Mouse (Mus musculus): ENCODE data around the gene Parvb.

The Parvb gene

DNA sequence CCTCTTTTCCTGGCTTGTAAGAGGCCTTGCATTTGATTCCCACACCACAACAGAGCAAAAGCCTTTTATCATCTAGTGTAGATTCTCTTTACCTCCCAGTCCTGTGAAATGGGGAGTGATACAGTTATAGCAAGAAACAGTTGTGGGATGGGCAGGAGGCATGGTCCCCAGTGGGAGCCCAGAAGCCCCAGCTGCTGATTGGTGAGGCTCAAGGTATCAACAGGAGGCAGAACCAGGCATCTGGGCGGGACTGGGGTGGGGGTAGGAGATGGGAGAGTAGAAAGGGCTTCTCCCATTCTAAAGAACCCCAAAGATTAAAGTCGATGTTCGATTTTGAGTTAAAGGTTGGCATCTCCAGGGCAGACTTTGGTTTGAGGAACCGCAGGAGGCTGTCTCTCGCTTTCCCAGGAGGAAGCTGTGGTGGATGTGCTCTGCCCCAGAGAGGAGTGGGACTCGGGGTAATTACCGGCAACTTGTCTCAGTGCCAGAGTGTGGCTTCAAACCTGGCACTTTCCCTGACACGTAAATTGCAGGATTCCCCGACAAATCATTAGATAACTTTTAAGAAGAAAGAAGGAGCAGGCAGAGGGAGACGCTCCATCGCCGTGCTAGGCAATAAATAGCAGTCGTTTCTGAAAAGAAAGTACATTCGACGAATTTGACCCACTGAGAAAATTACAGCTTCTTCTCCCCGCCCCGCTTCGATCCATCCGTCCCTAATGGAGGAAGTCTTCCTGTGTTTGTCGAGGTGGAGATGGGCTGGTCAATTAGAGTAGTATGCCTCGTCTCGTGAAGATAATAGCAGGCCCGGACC, 13.7 kb upstream of the Parvb start:
- DNase-seq: no peak

DNA sequence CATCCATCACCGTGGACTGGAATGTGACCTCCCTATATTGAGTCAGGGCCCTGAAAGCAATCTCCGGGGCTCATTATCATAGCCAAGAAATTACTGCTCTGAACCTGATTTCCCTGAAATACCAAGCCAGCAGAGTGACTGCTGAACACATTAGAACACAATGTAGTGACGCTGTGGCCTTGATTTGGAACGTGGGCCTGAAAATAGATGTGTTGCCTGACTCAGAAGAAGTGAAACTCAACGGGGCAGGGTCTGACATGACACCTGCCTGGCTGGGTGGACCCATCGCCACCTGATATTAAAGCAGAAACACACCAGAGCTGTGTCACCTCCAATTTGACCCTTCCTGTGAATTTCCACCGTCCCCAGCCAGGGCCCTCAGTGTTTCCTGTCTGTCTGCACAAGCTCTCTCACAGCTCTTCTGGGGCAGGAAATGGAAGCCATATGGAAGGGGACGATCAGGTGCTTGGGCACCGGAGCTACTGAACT, 13.0 kb upstream of the Parvb start:
- no peak for DNase-seq

DNA sequence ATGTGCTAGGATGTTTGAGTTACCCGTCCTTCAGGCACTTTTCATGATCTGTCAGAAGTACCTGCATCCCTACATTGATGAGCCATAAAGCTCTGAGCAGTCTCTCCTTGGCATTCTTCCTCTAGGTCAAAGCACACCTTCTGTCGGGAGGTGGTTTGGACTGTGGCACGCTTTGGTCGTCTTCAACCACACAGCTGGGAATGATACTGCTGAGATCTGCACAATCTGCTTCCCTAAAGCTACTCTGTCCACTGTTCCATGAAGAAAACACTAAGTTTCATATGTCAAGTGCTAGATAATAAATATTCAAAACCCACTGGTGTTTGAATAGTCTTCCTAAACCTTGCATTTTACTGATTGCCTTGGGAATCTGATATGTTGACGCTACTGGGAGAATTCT, 10.3 kb upstream of the Parvb start:
- no peak for DNase-seq

- no peak for DNase-seq
These were observed 8.4 kb upstream of the Parvb start for GRCm38 (mm10) chr15:84223423-84223822.

GRCm38 (mm10) chr15:84224779-84225178, 7.1 kb upstream of the Parvb start:
- no peak for DNase-seq

DNA sequence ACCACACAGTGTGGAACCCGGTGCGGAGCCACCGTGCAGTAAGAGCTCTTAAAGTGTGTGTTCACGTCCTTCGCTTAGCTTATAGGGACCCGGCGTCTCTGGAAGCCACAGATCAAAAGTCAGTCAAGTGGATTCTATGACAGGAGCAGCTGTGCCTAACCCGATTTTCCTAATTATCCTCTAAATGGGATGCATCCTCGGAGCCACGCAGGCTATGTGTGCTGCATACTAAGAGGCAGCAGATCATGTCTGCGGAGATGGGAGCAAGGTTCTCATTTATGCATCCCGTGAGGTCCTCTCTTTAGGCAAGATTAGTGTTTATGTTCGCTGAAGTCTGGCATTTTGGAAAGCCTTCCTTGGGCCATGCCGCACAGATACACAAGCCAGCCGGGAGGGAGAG, 4.9 kb upstream of the Parvb start:
- DNase-seq: no peak

DNA sequence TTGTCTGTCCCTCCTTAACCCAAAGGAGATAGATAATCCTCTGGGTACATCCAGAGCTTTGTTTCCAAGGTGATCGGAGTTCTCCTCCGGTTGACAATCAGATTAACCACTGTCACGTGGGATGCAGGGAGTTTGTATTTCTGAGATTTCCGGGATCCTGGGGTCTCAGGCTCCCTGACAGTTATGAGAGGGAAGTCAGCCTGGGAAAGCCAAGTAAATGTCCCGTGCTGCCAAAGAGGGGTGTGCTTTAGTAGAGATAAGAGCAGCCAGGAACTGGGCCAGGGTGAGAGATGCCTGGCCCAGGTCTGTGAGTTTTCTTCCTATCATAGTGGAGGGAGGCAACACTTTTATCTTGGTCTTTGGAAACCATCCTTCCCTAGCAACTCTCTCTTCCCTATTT, 1.2 kb upstream of the Parvb start:
- DNase-seq: no peak

GRCm38 (mm10) chr15:84231113-84231712, 630 bp upstream of the Parvb start:
- DNase-seq: peak; percentile 38 to 46

- no peak for DNase-seq
These were observed 766 bp downstream of the Parvb start for GRCm38 (mm10) chr15:84232609-84233008.

- DNase-seq: no peak
These were observed 3.1 kb downstream of the Parvb start for GRCm38 (mm10) chr15:84234794-84235581.

DNA sequence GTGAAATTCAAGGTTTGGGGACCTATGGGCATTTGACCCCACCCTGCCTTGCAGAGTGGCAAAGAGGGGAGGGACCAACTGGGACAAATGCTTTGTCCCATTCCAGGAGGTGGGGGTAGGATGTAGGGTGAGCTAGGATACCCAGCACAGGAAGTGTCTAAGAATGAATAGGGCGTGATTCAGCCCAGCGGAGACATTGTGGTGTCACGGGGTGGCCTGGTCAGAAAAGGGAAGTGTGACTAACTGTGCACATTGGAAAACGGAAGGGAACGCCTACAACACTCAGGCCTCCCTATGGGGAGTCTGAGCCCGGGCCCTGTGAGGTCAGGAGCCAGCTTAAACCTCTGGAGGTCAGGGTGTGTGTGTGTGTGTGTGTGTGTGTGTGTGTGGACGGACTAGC, 3.8 kb downstream of the Parvb start:
- no peak for DNase-seq

DNA sequence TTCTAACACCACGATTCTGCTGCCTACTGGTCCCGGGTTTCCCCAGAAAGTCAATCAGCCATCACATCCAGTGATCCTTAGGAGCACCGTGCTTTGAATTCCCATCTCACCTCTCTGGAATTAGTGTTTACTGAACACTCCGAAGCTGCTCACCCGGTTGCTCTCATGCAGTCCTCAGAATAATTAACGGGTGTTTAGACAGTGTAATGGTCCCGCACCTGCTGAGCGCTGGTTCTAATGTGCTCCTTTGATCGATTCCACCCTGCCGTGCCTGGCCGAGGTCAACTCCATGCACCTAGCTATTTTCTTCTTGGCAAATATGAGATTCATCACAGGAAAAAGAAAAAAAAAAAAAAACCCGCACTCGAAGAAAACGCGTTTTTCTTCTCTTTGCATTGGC, 6.7 kb downstream of the Parvb start:
- DNase-seq: no peak

DNA sequence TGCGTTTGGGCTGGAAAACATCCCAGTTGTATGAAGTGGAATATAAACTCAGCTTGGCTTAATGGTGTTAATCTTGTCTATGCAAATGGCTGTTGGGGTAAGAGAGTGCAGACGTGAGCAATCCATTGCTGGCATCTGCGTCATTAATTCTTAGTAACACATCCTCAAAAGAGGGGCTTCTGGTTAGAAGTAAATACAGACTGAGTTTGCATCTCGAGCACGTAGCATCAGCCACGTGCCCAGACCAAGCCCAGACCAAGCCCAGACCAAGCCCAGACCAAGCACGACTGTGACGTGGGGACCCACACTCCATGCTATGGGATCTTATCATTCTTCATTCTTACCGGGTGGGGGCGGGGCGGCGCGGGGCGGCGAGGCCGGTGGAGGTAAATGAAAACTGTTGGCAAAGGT, 7.2 kb downstream of the Parvb start:
- DNase-seq: no peak

DNA sequence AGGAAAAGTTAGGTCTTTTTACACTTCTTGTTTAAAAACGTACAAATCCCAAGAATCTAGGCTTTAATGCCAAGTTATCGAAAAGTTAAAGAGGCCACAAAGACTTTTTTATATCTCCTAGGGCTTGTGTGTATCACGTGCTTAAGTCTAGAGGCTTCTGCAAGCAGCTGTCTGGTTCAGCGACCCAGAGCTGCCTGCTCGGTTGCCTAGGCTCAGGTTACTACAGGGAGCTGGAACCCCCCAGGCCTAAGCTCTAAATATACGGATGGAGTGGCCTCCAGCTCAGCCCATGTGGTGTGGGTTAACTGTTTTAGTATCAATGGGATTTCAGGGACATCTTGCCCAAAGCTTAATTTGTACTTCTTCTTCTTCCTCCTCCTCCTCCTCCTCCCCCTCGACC, 9.7 kb downstream of the Parvb start:
- DNase-seq: no peak

DNA sequence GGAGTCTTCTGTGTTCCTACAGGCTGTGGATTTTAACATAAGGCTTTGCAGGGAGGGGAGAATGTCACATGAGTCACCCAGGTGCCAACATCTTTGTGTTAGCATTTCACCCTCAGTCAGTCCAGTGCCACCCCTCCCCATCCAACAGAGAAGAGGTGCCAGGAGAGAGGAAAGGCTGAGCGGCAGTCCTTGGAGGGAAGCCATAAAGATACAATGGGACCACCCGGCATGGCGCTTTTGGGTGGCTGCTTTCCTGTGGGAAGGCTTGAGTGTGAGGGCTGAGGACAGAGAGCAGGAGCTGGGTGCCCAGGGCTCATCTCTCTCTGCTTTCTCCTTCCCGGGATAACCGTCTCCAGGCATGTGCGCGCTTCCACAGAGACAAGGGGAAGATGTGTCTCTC, 13.3 kb downstream of the Parvb start:
- DNase-seq: no peak

- DNase-seq: no peak
These were observed 14.4 kb downstream of the Parvb start for GRCm38 (mm10) chr15:84246195-84246594.

DNA sequence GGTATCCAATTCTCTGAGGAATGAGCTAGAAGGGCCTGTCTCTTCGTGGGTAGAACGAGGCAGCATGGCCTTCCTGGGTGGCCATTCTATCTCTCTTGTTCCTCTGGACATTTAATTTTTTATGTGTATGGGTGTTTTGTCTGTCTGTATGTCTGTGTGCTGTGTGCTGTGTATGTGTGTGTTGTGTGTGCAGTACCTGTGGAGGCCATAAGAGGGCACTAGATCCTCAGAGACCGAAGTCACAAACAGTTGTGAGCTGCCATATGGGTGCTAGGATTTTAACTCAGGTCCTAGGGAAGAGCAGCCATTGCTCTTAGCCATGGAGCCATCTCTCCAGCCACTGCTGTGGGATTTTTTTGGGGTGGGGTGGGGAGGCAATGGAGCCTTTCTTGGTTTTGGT, 15.5 kb downstream of the Parvb start:
- no peak for DNase-seq

DNA sequence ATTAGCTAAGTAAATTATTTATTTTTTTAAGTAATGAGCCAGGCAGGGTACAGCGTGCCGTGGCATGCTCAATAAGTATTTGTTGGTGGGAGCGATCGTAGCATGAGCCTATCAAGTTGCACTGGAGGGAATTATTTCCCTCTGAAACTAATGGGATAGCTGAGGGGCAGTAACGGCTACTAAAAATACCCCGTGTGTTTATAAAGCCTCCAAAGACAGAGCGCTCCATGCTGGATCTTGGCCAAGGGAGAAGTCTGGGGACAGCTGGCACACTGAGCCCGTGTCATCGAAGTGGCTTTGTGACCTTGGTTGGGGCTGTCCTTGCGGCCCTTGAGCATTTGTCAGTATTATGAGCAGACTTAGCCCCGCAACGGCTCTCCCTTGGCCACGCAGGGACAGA, 19.4 kb downstream of the Parvb start:
- DNase-seq: peak; percentile 35 to 46

- DNase-seq: no peak
These were observed 20.8 kb downstream of the Parvb start for GRCm38 (mm10) chr15:84252645-84253044.

DNA sequence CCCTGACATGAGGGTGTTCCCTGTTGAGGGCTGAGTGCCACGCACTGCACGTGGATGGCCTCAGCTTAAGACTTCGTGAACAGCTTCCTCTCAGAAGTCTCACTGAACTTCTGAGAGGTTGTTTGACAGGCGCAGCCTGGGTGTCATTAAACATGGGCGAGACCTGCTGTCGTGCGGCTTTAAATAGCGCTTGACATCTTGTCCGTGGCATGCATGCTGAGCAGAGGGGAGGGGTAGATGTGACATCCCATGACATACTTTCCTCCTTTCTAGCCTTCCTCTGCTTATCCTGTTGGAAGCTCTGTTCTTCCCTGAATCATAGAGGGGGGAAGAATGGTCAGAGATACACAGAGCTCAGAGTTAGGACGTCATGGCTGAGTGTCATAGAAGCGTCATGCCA, 21.9 kb downstream of the Parvb start:
- DNase-seq: peak; percentile 47 to 52

- no peak for DNase-seq
These were observed 22.5 kb downstream of the Parvb start for GRCm38 (mm10) chr15:84254387-84254786.

- DNase-seq: no peak
These were observed 24.5 kb downstream of the Parvb start for GRCm38 (mm10) chr15:84256254-84256850.

- DNase-seq: no peak
These were observed 25.0 kb downstream of the Parvb start for GRCm38 (mm10) chr15:84256864-84257263.

Data from cerebellum, postnatal 36 days (tissue).